Mouse (Mus musculus) midbrain, embryonic 15.5 days (tissue): Measurements from ENCODE around the gene Cpne7. TPM values are rescaled to one million over a fixed set of nuclear protein-coding genes. Genes with fewer than 3 reads are reported as not detected.

ENCODE experiments used
- ATAC-seq: fragments of 200-750 bp; cut with Nextera tagmentation; replicated peaks from 2 replicates; pipeline ENCODE4 v1.8.0; 2017; ENCODE audit warnings: moderate TSS enrichment
- H3K27ac ChIP-seq: fragments of 300-500 bp; sonication (generic); 2 replicates; pipeline ENCODE4 v1.5.1; 2015; ENCODE audit warnings: mild to moderate bottlenecking, inconsistent platforms
- H3K27me3 ChIP-seq: fragments of 300-500 bp; sonication (generic); replicated peaks from 2 replicates; pipeline ENCODE4 v1.6.1; 2015; ENCODE audit warnings: inconsistent platforms
- H3K36me3 ChIP-seq: fragments of 300-500 bp; sonication (generic); replicated peaks from 2 replicates; pipeline ENCODE4 v1.6.1; 2015; ENCODE audit warnings: inconsistent platforms
- H3K4me1 ChIP-seq: fragments of 300-500 bp; sonication (generic); 2 replicates; pipeline ENCODE4 v1.6.1; 2015; ENCODE audit warnings: inconsistent platforms
- H3K4me2 ChIP-seq: fragments of 300-500 bp; sonication (generic); 2 replicates; pipeline ENCODE4 v1.6.1; 2015; ENCODE audit warnings: inconsistent platforms, mild to moderate bottlenecking, moderate library complexity
- H3K4me3 ChIP-seq: fragments of 300-500 bp; sonication (generic); 2 replicates; pipeline ENCODE4 v1.5.1; 2015; ENCODE audit warnings: mild to moderate bottlenecking, inconsistent platforms
- H3K9ac ChIP-seq: fragments of 300-500 bp; sonication (generic); 2 replicates; pipeline ENCODE4 v1.6.1; 2015; ENCODE audit warnings: mild to moderate bottlenecking, inconsistent platforms
- H3K9me3 ChIP-seq: fragments of 300-500 bp; sonication (generic); 2 replicates; pipeline ENCODE4 v1.6.1; 2016; ENCODE audit warnings: inconsistent platforms
- WGBS: fragments of 180-500 bp; shearing (Covaris S2); methylation state at CpG from one replicate; pipeline ENCODE4 v1.1.7; 2015; ENCODE audit warnings: mixed read lengths; 5-methylcytosine and 5-hydroxymethylcytosine counted together
- polyA plus RNA-seq: library from polyadenylated mRNA; unstranded; fragments of >200 nt; fragmentation: Nextera tagmentation; extraction: Ambion mirVana; gene quantifications from 2 replicates; pipeline ENCODE4 v1.2.1, GENCODE M21; 2015

Gene Cpne7
- polyA plus RNA-seq, 1 experiment from 2014 or later, result 8.1 TPM

DNA sequence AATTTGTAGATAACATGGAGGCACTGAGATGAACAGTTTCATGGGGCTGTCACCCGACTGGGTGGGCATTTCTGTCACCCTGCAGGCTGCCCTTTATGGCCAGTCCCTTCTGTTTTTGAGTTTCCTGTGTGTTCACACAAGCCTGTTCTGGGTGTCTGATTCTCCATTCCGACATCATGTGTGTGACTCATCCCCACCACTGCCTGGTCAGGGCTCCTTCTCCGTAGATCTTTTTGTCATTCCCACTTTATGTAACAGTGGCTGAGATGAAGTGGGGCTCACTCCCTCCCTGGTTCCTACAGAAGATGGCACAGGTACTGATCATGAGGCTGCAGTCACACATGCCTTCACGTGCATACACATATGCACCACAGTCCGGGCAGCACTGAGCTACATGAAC is 5.5 kb downstream of the Cpne7 start:
- H3K36me3 ChIP-seq, result no peaks in the 10 kb centered on the region
- 77% methylated on average over 5 of the region's 5 CpGs for WGBS
- H3K27me3 ChIP-seq, result peaks cover 35% of the 10 kb centered on the region
- H3K27ac ChIP-seq, result no peak overlapping the region
- no peak overlapping the region for H3K4me2 ChIP-seq
- no peak overlapping the region for H3K9ac ChIP-seq
- H3K4me3 ChIP-seq, result no peak overlapping the region
- no peak for ATAC-seq
- peaks cover 9% of the 10 kb centered on the region for H3K4me1 ChIP-seq
- H3K9me3 ChIP-seq, result no peaks in the 10 kb centered on the region

DNA sequence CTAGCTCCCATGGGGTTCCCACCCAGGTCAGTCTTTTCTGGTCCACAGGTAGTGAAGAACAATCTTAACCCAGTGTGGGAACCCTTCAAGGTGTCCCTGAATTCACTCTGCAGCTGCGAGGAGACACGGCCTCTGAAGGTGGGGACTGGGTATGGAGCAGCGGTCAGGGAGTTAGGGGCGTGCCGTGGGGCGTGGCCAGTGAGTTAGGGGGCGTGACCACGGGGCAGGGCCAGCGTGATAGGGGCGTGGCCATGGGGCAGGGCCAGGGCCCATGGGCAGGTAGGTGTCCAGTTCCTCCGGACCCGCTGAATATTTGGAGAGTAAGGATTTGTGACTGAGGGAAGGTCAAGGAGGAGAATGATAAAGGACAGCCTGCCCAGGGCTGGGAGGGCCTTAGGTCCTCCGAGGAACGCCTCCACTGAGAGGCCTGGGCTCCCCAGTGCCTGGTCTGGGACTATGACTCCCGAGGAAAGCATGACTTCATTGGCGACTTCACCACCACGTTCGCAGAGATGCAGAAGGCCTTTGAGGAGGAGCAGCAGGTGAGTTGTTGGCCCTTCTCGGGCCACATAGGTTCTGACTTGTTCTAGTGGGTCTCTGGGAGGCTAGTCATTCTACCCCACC is 9.1 kb downstream of the Cpne7 start:
- no peak overlapping the region for H3K9ac ChIP-seq
- WGBS, result 8% methylated on average over 19 of the region's 19 CpGs
- H3K27ac ChIP-seq, result no peak overlapping the region
- H3K4me2 ChIP-seq, result no peak overlapping the region
- 0 out of 2 replicates have a peak, but pooled peaks cover 3% of the 10 kb centered on the region for H3K4me1 ChIP-seq
- H3K9me3 ChIP-seq, result no peaks in the 10 kb centered on the region
- no peaks in the 10 kb centered on the region for H3K36me3 ChIP-seq
- no peak for ATAC-seq
- no peak overlapping the region for H3K4me3 ChIP-seq
- H3K27me3 ChIP-seq, result peaks cover 16% of the 10 kb centered on the region

DNA sequence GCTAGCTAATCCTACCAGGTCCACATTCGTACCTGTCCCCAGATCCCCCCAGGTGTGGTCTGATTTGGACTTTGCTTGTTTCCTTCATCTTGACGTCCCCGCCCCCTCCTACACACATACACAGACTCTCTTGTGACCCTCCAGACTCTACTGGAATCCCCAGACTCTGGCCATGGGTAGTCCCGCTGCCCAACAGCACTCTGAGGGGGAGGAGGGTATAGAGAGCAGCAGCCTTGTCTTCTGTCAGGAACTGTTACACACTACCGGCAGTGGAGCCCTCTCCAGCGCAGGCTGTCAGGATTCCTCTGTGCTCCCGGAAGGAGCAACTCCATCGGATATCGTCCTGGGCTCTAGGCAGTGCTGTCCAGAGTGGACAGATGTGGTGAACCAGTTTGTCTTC is 13.9 kb downstream of the Cpne7 start:
- Histone ChIP-seq H3K4me1 (peaks cover 18% of the 10 kb centered on the region), H3K27me3 (peaks cover 12% of the 10 kb centered on the region)

DNA sequence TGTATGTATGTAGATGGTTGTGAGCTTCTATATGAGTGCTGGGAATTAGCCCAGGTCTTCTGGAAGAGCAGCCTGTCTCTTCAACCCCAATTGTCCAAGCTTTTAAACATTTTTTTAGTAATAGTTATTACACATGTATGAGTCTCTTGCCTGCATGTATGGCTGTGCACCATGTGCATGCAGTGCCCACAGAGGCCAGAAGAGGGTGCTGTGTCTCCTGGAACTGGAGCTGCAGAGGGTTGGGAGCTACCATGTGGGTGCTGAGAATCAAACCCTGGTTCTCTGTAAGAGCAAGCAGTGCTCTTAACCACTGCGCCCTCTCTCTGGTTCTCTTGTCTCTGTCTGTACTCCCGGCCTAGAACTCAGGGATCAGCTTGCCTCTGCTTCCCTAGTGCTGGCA is 15.8 kb downstream of the Cpne7 start:
- Histone ChIP-seq H3K9ac (no peak overlapping the region), H3K27ac (no peak overlapping the region), H3K27me3 (no peaks in the 10 kb centered on the region), H3K4me1 (peaks cover 27% of the 10 kb centered on the region), H3K9me3 (no peaks in the 10 kb centered on the region), H3K36me3 (no peaks in the 10 kb centered on the region), H3K4me2 (no peak overlapping the region), H3K4me3 (no peak overlapping the region)
- 100% methylated on average over 2 of the region's 2 CpGs for WGBS
- no peak for ATAC-seq

More for the DNA sequence above, 13.9 kb downstream of the Cpne7 start:
- H3K4me3 ChIP-seq, result no peak overlapping the region
- H3K9ac ChIP-seq, result no peak overlapping the region
- H3K36me3 ChIP-seq, result no peaks in the 10 kb centered on the region
- no peak for ATAC-seq
- no peak overlapping the region for H3K4me2 ChIP-seq
- 69% methylated on average over 9 of the region's 9 CpGs for WGBS
- no peak overlapping the region for H3K27ac ChIP-seq
- H3K9me3 ChIP-seq, result no peaks in the 10 kb centered on the region

DNA sequence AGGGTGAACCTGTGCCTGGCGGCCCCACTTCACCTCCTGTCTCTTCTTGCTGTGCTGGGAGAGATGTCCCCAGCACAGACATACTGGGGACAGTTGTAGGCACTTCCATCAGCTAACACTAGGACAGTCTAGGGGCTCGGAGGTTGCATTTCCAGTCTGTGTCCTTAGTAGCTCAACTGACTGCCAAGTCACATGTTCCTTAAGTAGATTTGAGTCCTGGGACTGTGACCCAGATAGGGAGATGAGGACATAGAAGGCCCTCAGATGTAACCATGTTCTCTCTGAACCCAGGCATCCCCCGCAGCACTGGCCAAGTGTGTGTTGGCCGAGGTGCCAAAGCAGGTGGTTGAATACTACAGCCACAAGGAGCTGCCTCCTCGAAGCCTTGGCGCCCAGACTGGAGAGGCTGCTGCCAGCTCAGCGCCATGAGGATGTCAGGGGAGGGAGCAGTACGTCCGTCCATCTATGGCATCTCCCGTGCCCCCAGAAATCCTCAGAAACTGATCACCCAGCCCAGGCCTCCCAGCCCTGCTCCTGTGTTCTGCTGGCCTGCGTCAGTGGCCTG is 17.1 kb downstream of the Cpne7 start:
- H3K4me2 ChIP-seq, result no peak overlapping the region
- no peak overlapping the region for H3K4me3 ChIP-seq
- no peaks in the 10 kb centered on the region for H3K36me3 ChIP-seq
- H3K27ac ChIP-seq, result peak overlapping the region; percentile 80
- WGBS, result 88% methylated on average over 11 of the region's 11 CpGs
- H3K9me3 ChIP-seq, result no peaks in the 10 kb centered on the region
- ATAC-seq, result no peak
- H3K9ac ChIP-seq, result no peak overlapping the region
- peaks cover 29% of the 10 kb centered on the region for H3K4me1 ChIP-seq
- no peaks in the 10 kb centered on the region for H3K27me3 ChIP-seq

DNA sequence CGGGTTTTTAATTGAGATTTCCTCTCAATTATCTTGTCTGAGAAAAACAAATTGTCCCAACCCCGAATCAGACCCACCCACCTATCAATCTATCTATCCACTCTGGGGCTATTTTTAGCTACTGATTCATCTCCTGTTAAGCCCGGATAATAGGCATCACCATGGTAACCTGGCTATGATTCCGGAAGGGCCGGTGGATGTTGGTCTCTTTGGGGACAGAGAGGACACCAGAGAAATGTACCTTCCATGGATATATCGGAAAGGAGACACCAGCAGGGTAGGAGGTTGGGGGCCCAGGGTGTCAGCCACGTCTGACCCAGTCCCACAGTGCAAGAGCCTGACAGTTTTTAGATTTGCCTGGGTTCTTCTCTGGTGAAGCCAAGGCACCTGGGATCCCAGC is 18.2 kb downstream of the Cpne7 start:
- Histone ChIP-seq H3K4me3 (peak overlapping the region; percentile 3; the same call in 1 of the 2 replicates), H3K27me3 (no peaks in the 10 kb centered on the region), H3K9ac (no peak overlapping the region), H3K27ac (peak overlapping the region; percentile 80), H3K9me3 (no peaks in the 10 kb centered on the region), H3K36me3 (no peaks in the 10 kb centered on the region), H3K4me1 (peaks cover 29% of the 10 kb centered on the region), H3K4me2 (peak overlapping the region; percentile 14)
- peak; percentile 83 for ATAC-seq
- 14% methylated on average over 7 of the region's 7 CpGs for WGBS

DNA sequence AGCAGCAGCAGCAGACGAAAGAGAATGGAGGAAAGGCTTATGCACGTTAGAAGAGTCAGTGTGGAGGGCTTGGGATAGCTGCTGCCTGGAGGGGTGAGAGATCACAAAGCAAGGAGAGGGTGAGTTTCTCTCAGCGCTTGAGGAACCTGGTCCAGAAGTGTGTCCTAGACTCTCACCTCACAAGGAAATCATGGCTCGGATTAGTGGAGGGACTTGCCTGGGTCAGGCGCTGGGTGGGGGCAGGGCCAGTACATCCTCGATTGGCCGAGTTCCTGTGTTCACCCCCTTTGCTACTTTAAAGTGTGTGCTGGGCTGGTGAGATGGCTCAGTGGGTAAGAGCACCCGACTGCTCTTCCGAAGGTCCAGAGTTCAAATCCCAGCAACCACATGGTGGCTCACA is 18.6 kb downstream of the Cpne7 start:
- peak overlapping the region; percentile 14 for H3K4me2 ChIP-seq
- ATAC-seq, result peak; percentile 37; the same call in 1 of the 2 replicates
- peak overlapping the region; percentile 80 for H3K27ac ChIP-seq
- no peak overlapping the region for H3K9ac ChIP-seq
- no peaks in the 10 kb centered on the region for H3K9me3 ChIP-seq
- H3K4me1 ChIP-seq, result peaks cover 29% of the 10 kb centered on the region
- no peaks in the 10 kb centered on the region for H3K27me3 ChIP-seq
- 43% methylated on average over 9 of the region's 9 CpGs for WGBS
- no peaks in the 10 kb centered on the region for H3K36me3 ChIP-seq
- H3K4me3 ChIP-seq, result peak overlapping the region; percentile 3; the same call in 1 of the 2 replicates

DNA sequence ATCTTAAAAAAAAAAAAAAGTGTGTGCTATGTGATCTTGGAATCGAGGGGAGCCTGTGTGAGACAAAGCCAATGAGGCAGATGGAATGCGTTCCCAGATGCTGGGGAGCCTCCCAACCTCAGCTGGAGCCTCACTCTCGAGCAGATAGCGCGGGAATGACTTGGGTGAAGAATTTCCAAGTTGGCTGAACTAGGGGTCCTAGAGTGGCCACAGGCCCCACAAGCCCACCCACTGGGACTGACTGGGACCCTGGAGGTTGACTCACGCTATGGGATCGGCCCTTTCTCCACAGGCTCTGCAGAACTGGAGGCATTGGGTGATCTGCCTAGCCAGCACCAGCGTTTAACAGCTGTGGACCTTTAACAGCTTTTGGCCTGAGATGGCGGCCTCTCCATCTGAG is 19.1 kb downstream of the Cpne7 start:
- H3K27ac ChIP-seq, result no peak overlapping the region
- no peaks in the 10 kb centered on the region for H3K27me3 ChIP-seq
- no peak for ATAC-seq
- peaks cover 29% of the 10 kb centered on the region for H3K4me1 ChIP-seq
- WGBS, result 81% methylated on average over 9 of the region's 9 CpGs
- no peak overlapping the region for H3K4me3 ChIP-seq
- no peaks in the 10 kb centered on the region for H3K36me3 ChIP-seq
- H3K4me2 ChIP-seq, result no peak overlapping the region
- no peak overlapping the region for H3K9ac ChIP-seq
- no peaks in the 10 kb centered on the region for H3K9me3 ChIP-seq

DNA sequence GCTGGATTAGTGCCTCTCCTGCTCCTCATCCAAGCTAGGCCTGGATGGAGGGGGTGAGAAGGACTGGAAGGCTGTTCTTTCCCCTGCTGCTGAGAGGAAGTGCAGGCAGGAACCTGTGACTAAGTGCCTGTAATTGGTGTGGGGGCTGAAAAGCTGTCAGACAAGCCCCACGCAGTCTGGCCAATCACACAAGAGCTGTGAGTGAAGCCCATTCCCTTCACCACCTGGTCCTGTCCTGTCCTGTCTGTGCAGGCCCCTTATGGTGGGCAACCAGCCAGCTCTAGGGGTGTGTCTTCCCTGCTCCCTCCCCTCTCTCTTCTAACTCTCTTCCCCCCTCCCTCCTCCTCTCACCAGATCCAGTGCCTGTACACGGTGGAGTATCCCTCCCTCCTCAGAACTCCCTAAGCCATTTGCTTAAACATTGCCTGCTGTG is 20.5 kb downstream of the Cpne7 start:
- Histone ChIP-seq H3K4me1 (peaks cover 29% of the 10 kb centered on the region), H3K36me3 (no peaks in the 10 kb centered on the region), H3K4me3 (no peak overlapping the region), H3K4me2 (no peak overlapping the region), H3K9ac (no peak overlapping the region), H3K27me3 (no peaks in the 10 kb centered on the region), H3K9me3 (no peaks in the 10 kb centered on the region), H3K27ac (no peak overlapping the region)
- WGBS, result 13% methylated on average over 2 of the region's 2 CpGs
- ATAC-seq, result 0 out of 2 replicates have a peak, but pooled peaks have one; percentile 37

DNA sequence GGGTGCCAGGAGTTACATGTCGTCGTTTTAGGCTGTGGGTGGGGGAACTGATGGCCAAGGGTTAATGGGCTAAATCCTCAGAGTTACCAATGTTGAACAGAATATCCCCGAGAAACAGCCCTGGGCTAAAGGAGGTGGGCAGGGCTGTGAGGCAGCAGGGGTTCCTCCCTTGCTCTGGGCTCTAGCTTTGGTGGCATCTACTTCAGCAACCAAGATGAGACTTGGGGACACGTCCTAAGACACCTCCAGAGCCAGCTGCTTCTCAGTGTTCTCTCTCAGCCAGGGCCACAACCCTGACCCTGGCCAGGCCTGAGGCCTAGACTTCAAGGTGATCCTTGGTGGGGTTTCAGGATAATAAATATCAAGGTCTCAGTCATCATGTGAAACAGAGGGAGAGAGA is 21.6 kb downstream of the Cpne7 start:
- no peak overlapping the region for H3K27ac ChIP-seq
- no peaks in the 10 kb centered on the region for H3K36me3 ChIP-seq
- no peak overlapping the region for H3K4me3 ChIP-seq
- H3K4me1 ChIP-seq, result peaks cover 29% of the 10 kb centered on the region
- no peaks in the 10 kb centered on the region for H3K9me3 ChIP-seq
- H3K9ac ChIP-seq, result no peak overlapping the region
- ATAC-seq, result no peak
- 60% methylated on average over 4 of the region's 4 CpGs for WGBS
- no peak overlapping the region for H3K4me2 ChIP-seq
- no peaks in the 10 kb centered on the region for H3K27me3 ChIP-seq

DNA sequence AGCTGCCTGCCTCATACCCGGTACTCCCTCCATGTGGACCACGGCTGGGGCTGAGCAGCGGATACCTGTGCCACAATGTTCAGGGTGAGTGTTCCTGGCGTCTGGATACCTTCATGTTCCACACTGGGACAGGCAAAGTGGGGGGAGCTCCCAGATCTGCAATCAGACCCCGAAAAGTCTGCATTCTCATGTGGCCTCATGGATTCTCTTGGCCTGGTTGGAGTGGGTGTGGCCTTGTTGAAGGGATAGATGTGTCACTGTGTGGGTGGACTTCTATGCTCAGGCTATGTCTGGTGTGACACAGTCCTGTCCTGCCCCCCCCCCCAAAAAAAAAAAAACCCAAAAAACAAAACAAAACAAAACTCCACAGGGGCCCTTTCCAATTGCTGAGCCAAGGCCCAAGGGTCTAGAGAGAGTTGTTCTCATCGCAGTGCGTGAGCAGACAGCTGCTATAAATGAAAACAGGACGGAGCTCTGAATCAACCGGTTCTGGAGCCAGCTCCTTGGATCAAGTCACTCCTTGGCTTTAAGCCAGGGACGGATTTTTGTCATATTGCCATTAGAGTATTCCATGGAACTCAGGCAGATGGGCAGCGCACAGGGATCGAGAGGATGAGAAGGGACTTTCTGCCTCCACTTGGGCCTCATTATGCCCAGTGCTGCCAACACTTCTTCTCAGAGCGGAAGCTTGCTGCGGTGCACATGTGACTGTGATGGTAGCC is 24.7 kb downstream of the Cpne7 start:
- H3K27me3 ChIP-seq, result no peaks in the 10 kb centered on the region
- ATAC-seq, result no peak
- no peak overlapping the region for H3K27ac ChIP-seq
- no peaks in the 10 kb centered on the region for H3K36me3 ChIP-seq
- H3K4me2 ChIP-seq, result no peak overlapping the region
- no peaks in the 10 kb centered on the region for H3K9me3 ChIP-seq
- H3K9ac ChIP-seq, result no peak overlapping the region
- H3K4me3 ChIP-seq, result no peak overlapping the region
- H3K4me1 ChIP-seq, result peaks cover 9% of the 10 kb centered on the region; the same call in 1 of the 2 replicates
- WGBS, result 75% methylated on average over 14 of the region's 14 CpGs

DNA sequence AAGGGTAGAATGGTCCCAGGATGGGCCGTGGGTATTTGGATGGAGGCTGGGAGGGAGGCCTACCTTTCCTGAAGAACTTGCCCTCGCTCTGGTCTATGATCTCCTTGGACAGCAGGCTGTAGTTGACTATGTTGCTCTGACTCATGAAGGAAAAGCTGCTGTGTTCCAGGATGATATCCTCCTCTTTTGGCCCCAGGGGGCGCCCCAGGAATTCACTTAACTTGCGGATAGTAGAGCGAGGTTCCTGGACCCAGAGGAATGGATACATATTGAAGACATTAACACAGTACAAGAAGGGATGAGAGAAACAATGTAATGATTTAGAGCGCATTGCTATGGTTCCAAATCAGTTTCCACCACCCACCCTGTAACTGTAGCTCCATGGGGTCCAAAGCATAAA is 28.1 kb downstream of the Cpne7 start:
- no peak for ATAC-seq
- 57% methylated on average over 6 of the region's 6 CpGs for WGBS

More for the DNA sequence above, 28.1 kb downstream of the Cpne7 start:
- Histone ChIP-seq H3K9ac (no peak overlapping the region), H3K4me1 (no peaks in the 10 kb centered on the region), H3K4me3 (no peak overlapping the region), H3K27ac (no peak overlapping the region), H3K27me3 (no peaks in the 10 kb centered on the region), H3K36me3 (no peaks in the 10 kb centered on the region), H3K4me2 (no peak overlapping the region), H3K9me3 (no peaks in the 10 kb centered on the region)
